8 mouse cellular contexts compared by ENCODE assay signal in genomic region chr17:34305380-34306030, GRCm38 (mm10). TPM values are rescaled to one million over a fixed set of nuclear protein-coding genes. Genes with fewer than 3 reads are reported as not detected.
DNase-seq lines count a peak whose midpoint lies in the region; ATAC-seq and TF ChIP-seq lines count a peak whose summit lies in the region.

H2-Eb1 (plus strand) TSS chr17:34305867.

- H3K27me3 ChIP-seq in intestine, postnatal 0 days (replicated peaks; ENCODE audit: control insufficient read depth, insufficient read depth, low read length) = no peaks in the 10 kb centered on the region; the same call in 1 of the 2 replicates
- no peaks in the 10 kb centered on the region for H3K27me3 ChIP-seq in midbrain, embryonic 11.5 days (ENCODE audit: control insufficient read depth, insufficient read depth, low read length)

- H3K27ac ChIP-seq in intestine, postnatal 0 days (ENCODE audit: low read depth, low read length) = no peak within 1 kb of the TSS
- no peak within 1 kb of the TSS for H3K27ac ChIP-seq in midbrain, embryonic 11.5 days (ENCODE audit: low read depth, low read length)

- no peak for TF ChIP-seq CTCF in intestine, postnatal 0 days (IDR thresholded peaks at IDR 0.05; ENCODE audit: low read depth)

- no peak within 1 kb of the TSS for H3K4me2 ChIP-seq in intestine, postnatal 0 days (replicated peaks; ENCODE audit: low read depth)
- H3K4me2 ChIP-seq in midbrain, embryonic 11.5 days = no peak within 1 kb of the TSS

- H3K4me3 ChIP-seq in intestine, postnatal 0 days (ENCODE audit: low read depth, low read length) = no peak within 1 kb of the TSS
- H3K4me3 ChIP-seq in midbrain, embryonic 11.5 days (ENCODE audit: low read depth, low read length) = no peak within 1 kb of the TSS

- ATAC-seq in intestine, postnatal 0 days = no peak
- peak; percentile 68; the same call in 1 of the 2 replicates for ATAC-seq in midbrain, embryonic 11.5 days (ENCODE audit: low FRiP score)

- no peaks in the 10 kb centered on the region for H3K9me3 ChIP-seq in intestine, postnatal 0 days (ENCODE audit: control insufficient read depth)
- H3K9me3 ChIP-seq in midbrain, embryonic 11.5 days (ENCODE audit: control insufficient read depth, low read length) = no peaks in the 10 kb centered on the region

- H3K36me3 ChIP-seq in intestine, postnatal 0 days (ENCODE audit: control insufficient read depth, insufficient read depth) = no peaks in the 10 kb centered on the region
- H3K36me3 ChIP-seq in midbrain, embryonic 11.5 days (ENCODE audit: control insufficient read depth, insufficient read depth, low read length) = no peaks in the 10 kb centered on the region

- H3K4me1 ChIP-seq in intestine, postnatal 0 days (replicated peaks; ENCODE audit: control insufficient read depth, insufficient read depth, low read length) = no peaks in the 10 kb centered on the region
- no peaks in the 10 kb centered on the region for H3K4me1 ChIP-seq in midbrain, embryonic 11.5 days (ENCODE audit: control insufficient read depth, insufficient read depth, low read length)

- DNase-seq in adrenal gland, adult 18-20 months (ENCODE audit: low spot score in 2 of 2) = peak; percentile 71 to 75
- DNase-seq in embryo, embryonic 10 days (ENCODE audit: low spot score) = peak; percentile 90
- peak; percentile 52 to 64 for DNase-seq in gastrocnemius, postnatal 4 days (ENCODE audit: low spot score in 2 of 2)
- DNase-seq in left cerebral cortex, postnatal 25 days (ENCODE audit: low spot score in 2 of 2) = peak; percentile 90 to 95
- DNase-seq in midbrain, embryonic 11.5 days (ENCODE audit: low spot score, missing footprints) = peak; percentile 95
- peak; percentile 85 for DNase-seq in skeletal muscle tissue, adult 2 months (ENCODE audit: low read depth, low spot score)
- no peak for DNase-seq in MN1 (ENCODE audit: low spot score)

- intact Hi-C loops in left cerebral cortex, postnatal 25 days (cut with DNase I) = no loop called here

- no peak within 1 kb of the TSS for H3K9ac ChIP-seq in intestine, postnatal 0 days (ENCODE audit: low read depth, low read length)
- no peak within 1 kb of the TSS for H3K9ac ChIP-seq in midbrain, embryonic 11.5 days (ENCODE audit: low read length)

RNA-seq across cellular contexts. Expression of gene H2-Eb1, which starts in this region (rescaled TPM):
- total RNA-seq in adrenal gland, adult 18-20 months (2021) = 100 to 1,000 TPM; 134 to 220 TPM
- total RNA-seq in gastrocnemius, postnatal 4 days (2021) = 1 to 10 TPM; 2.6 to 4.1 TPM
- polyA plus RNA-seq in intestine, postnatal 0 days (2015; fragmentation: Nextera tagmentation; extraction: Ambion mirVana) = 24.1 and 25.1 TPM in 2 replicates
- 1 to 10 TPM; 2.9 to 3.4 TPM for total RNA-seq in left cerebral cortex, postnatal 25 days (2021)
- polyA plus RNA-seq in midbrain, embryonic 11.5 days (2014; fragmentation: Nextera tagmentation; extraction: Ambion mirVana) = 1.7 TPM in 2 replicates

Comparison
In these comparisons a context has a peak if more than half of its experiments do, and no peak if none do; other contexts are left out.
1. RNA of gene H2-Eb1 (total RNA-seq): 134 to 220 TPM in adrenal gland, adult 18-20 months; 2.6 to 4.1 TPM in gastrocnemius, postnatal 4 days and 2.9 to 3.4 TPM in left cerebral cortex, postnatal 25 days; every median in the first group is over 10 times any median in the second.